Mouse (Mus musculus) mature B cell (primary cell): ENCODE data around the gene Ugt1a1.
"Not testable (repeated sequence)": the region's sequence is repeated elsewhere in the genome, so short reads cannot be mapped to it uniquely, and the experiment has no call there.

ENCODE experiments used
- in situ Hi-C: fragments of 300-500 bp; cut with MboI; formaldehyde crosslinking; loops from 2 replicates; pipeline ENCODE4 v1.14.3; 2019

The Ugt1a1 gene

GRCm38 (mm10) chr1:88211812-88212211 is at the start of gene Ugt1a1:
Ugt1a1 (plus strand) TSS chr1:88211959.
- in situ Hi-C loops = no loop called here

GRCm38 (mm10) chr1:88165711-88166110 is 46.0 kb upstream of the Ugt1a1 start, which contains the start of gene Ugt1a5:
Ugt1a5 (plus strand) TSS chr1:88166012.
- in situ Hi-C loops = no loop called here

DNA sequence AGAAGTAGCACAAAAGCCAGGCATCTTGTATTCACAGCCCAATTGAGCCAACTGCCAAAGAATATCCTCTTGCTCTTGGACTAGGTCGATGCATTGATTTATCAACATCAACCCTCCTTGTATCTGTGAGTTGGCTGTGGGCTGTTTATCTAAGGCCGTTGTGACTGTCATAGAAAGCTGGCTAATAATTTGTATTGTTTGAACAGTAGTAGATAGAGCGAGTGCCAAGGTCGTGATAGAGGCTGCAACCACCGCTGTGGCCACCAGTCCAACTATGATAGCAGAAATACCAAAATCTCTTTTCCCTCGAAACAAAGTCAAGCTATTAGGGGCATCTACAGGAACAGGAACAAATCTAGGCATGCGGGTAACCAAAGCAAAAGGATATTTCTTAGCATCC is 39.6 kb upstream of the Ugt1a1 start:
- in situ Hi-C loops = not testable (repeated sequence)

GRCm38 (mm10) chr1:88179657-88180056 is 32.1 kb upstream of the Ugt1a1 start:
- in situ Hi-C loops = no loop called here

DNA sequence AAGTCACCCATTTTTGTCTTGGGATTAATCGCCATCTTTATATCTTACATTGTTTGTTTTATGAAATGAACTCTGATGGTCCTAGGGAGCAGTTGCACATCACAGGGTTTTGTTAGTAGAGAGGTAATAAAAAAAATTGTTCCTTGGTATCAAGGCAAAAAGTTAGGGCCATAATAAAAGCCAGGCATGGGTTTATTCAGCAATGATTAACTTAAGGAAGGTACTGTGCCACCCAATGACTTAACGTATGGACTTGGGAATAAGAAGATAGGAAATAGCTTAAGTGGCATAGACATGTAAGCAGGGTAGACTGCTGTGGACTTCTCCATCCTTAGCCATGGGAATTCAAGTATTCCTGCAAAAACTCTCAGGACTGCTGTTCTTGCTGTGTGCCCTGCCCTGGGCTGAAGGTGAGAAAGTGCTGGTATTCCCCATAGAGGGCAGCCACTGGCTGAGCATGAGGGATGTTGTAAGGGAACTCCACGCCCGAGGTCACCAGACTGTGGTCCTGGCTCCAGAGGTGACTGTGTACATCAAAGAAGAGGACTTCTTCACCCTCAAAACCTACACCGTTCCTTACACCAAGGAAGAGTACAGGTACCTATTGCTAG is 25.3 kb upstream of the Ugt1a1 start:
- in situ Hi-C loops = no loop called here

GRCm38 (mm10) chr1:88192136-88192535 is 19.6 kb upstream of the Ugt1a1 start:
- in situ Hi-C loops = no loop called here

DNA sequence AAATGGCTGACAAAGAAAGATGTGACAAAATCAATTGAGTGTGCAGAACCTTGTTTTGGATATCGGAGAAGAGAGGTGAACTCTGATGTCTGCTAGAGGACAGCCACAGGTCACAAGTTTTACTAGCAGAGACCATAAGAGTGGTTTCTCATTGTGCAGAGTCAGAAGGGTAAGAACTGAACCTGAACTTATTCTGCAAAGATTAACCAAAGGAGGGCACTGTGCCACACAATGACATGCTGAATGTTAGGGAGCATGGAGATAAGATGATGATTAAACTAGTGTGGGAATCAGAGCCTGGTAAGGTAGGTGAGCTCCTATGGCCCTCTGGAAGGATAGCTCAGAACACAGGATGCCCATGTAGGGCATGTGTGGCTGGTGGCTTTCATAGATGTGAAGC is 16.1 kb upstream of the Ugt1a1 start:
- in situ Hi-C loops = no loop called here

DNA sequence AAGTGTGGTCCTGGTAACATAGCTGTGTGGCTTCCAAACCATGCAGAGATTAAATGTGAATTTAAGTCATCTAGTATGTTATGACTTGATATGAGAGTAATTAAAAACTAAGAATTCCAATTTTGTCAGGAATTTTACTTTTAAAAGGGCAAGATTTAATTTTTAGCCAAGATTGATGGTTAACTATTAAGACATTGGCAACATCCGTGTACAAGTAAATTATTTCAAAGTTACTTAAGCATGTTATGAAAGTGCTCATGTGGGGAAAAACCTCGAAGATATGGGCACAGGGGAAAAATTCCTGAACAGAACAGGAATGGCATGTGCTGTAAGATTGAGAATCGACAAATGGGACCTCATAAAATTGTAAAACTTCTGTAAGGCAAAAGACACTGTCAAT is 14.3 kb upstream of the Ugt1a1 start:
- in situ Hi-C loops = no loop called here

DNA sequence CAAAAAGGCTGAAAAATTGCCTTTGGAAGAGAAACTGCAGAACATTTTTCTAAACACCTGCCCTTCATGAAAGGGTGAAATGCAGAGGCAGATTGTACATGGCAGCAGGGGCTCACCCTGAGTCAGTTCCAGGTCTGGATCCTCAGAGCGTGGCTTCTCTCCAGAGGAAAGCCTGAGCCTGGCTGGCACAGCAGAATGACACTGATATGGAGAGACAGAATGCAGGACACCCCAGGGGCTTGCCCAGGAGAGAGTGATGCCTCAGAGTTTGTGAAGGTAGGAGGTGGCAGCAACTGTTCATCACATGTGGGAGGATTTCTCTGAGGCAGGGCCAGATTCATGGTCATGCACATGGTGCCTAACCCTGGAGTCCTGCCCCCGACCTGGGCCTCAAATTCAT is 11.8 kb upstream of the Ugt1a1 start:
- in situ Hi-C loops = no loop called here

DNA sequence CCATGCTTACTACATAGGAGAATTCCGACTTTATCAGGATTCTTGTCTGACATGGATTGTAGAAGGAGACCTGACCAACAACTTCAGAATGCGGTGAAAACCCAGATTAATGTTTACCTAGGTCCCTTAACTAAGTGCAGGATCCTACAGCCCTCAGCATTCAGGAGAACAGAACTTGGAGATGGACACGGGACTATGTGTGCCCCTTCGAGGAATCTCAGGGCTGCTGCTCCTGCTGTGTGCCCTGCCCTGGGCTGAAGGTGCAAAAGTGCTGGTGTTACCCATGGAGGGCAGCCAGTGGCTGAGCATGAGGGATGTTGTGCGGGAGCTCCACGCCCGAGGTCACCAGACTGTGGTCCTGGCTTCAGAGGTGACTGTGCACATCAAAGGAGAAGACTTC is 11.3 kb upstream of the Ugt1a1 start, which contains the start of gene Ugt1a2:
Ugt1a2 (plus strand) TSS at position 146 of the 400 bp plus-strand sequence.
- in situ Hi-C loops = no loop called here

GRCm38 (mm10) chr1:88205294-88205922 is 6.4 kb upstream of the Ugt1a1 start, which contains the start of gene Dnajb3:
Dnajb3 (minus strand) TSS chr1:88205782.
- in situ Hi-C loops = no loop called here

GRCm38 (mm10) chr1:88206843-88207479 is 4.8 kb upstream of the Ugt1a1 start:
- in situ Hi-C loops = no loop called here

GRCm38 (mm10) chr1:88212341-88213045 is 734 bp downstream of the Ugt1a1 start:
- in situ Hi-C loops = no loop called here

- in situ Hi-C loops = no loop called here
Measured at GRCm38 (mm10) chr1:88213061-88213460, 1.3 kb downstream of the Ugt1a1 start.

DNA sequence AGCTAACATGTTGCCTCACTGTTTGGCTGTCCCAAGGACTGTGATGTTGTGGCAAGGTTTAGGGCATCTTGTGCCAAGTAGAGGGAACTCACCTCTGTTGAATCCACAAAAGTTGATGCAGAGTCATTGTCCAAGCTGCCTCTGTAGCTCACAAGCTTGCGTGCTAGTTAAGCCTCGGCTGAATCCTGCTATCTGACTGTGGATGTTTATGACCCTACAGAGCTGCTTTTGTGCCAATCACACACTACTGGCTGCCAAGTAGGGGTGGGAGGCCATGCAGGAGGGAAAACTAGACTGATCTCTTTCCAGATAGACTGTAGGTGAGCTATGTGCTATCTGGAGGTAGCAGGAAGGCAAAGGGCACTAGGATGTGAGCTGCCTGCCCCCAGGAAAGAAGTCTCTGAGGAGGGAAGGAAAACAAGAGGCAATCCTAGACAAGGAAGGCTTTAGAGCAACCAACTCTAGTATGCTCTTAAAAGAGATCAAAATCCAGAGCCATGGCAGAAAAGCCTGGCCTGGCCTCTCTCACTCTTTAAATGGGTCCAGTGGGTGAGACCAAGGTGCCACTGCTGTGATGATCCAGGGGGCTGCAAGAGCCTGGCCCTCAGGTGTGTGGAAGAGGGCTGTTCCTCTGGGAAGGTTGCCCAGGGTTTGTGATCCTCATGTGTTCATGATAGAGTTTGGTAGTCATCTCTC is 2.2 kb downstream of the Ugt1a1 start:
- in situ Hi-C loops = no loop called here

GRCm38 (mm10) chr1:88214462-88214952 is 2.7 kb downstream of the Ugt1a1 start:
- in situ Hi-C loops = no loop called here

DNA sequence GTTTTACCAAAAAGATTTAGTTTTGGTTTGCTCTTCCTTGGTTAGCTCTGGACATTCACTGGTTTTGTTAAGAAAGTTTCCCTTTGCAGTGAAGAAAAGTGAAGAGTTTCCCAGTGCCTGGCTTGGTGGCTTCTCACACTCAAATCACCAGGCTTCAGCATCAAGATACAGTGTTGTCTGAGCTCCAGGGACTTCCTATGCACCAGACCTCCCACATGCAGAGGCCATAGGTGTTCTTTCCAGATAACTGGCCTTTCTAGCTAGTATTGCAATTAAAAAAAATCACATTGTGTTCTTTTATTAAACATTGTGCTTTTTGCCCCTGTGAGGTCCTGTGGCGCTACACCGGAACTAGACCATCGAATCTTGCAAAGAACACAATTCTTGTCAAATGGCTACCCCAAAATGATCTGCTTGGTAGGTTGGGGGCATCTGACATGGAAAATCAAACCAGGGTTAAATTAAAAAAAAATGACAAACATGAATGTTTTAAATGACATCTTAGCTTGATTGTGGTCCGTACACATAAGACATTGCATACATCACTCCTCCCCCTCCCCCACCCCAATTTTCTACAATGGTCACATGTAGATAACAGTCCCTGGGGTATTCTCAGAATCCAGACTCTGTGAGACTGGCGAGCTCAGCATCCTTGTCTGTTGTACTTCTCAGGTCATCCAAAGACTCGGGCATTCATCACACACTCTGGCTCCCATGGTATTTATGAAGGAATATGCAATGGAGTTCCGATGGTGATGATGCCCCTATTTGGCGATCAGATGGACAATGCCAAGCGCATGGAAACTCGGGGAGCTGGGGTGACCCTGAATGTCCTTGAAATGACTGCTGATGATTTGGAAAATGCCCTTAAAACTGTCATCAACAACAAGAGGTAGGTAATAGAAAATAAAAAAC is 4.0 kb downstream of the Ugt1a1 start:
- in situ Hi-C loops = no loop called here

GRCm38 (mm10) chr1:88216551-88216950 is 4.8 kb downstream of the Ugt1a1 start:
- in situ Hi-C loops = no loop called here

DNA sequence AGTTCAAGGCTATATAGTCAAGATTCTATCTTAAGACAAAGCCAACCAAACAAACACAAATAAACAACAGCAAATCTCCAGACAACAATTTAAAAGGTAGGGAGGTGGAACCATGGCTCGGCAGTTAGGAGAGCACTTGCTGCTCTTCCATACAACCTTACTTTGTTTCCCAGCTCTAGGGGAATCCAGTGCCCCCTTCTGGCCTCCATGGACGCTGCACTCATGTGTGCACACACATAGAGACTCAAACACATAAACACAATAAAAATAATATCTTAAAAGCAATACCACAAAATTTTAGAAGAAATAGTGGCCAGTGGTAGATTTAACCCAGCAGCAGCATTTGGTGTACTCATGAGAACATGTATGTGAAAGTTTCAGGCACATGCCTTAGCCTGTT is 5.4 kb downstream of the Ugt1a1 start:
- in situ Hi-C loops = no loop called here

DNA sequence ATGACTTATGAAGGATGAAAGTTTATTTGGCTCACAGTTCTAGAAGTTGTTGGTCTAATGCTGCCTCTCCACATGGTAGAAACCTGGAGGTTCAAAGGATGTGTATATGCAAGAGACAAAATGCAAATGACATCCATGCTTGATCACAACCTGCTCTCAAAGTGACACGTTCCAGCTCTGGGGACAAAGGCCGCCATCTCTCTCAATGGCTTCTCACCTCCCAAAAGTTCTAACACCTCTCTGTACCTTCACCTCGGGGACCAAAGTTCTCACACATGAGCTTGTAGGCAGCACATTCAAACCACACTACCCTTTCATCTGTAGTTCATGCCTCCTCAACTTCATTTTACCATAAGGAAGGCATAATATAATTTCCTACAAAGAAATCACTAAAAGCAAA is 5.8 kb downstream of the Ugt1a1 start:
- in situ Hi-C loops = no loop called here

- in situ Hi-C loops = no loop called here
Measured at GRCm38 (mm10) chr1:88218051-88218450, 6.3 kb downstream of the Ugt1a1 start.
